Mouse (Mus musculus): ENCODE measurements around the gene Cdk6.

DNA sequence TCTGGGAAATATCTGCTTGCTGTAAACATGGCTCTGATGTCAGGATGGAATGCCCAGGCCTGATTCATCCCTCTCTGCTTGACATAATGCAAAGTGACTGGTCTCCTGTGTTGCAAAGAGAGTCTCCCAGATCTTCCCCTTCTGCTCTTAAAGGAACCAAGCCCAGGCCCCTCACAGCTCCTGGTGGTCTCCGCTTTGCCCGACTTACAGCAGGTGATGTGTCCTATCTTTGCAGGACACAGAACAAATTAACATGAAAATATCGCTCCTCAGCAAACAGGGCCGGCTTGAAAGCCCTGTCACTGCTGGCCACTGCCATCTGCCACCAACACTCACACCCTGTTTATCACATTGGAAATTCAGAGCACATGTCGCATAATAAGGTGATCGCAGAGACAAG, 53.7 kb downstream of the Cdk6 start:
- TF ChIP-seq POLR2A (IDR thresholded peaks at IDR 0.05; ENCODE audit: borderline replicate concordance, extremely low read depth, low read depth, low read length) (no peak), CTCF (IDR thresholded peaks at IDR 0.05; ENCODE audit: insufficient read depth, low read length) (no peak)
